19 mouse cellular contexts compared by ENCODE assay signal in the genomic region with DNA sequence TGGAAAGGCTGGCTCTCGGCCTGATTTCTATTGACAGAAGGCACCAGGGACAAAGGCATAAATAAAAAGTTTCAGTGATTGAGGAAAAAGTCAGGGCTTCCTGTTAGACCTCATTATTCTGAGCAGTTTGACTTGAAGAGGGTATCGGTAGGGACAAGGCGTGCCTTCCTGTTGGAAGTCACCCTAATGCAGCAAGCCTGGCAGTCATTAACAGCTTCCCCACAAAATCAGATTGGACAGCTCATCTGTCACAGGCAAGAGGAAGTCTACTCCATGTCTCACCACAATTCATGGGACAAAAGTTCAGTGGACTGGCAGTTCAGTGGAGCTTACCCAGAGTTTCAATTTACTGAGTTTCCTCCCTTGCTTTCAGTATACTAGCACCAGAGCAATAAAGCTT.
DNase-seq lines count a peak whose midpoint lies in the region; ATAC-seq lines count a peak whose summit lies in the region.
"Had no signal": no experiment of that assay in that cellular context is flagged by ENCODE, and none has a peak within 500 bp of the region (broad histone marks: within the 10 kb centered on the region; RNA-seq: fewer than 3 reads in every experiment).

No protein-coding gene starts in this region.

- no peak overlapping the region for H3K27ac ChIP-seq in hindbrain, embryonic 14.5 days
- H3K27ac ChIP-seq in hindbrain, embryonic 10.5 days = no peak overlapping the region
- H3K27ac ChIP-seq in midbrain, embryonic 11.5 days (ENCODE audit: low read depth, low read length) = no peak overlapping the region
- H3K27ac ChIP-seq in midbrain, embryonic 10.5 days (replicated peaks) = no peak overlapping the region
- no peak overlapping the region for H3K27ac ChIP-seq in limb, embryonic 11.5 days (replicated peaks; ENCODE audit: low read depth, low read length)
- H3K27ac ChIP-seq: embryonic facial prominence, embryonic 12.5 days; heart, embryonic 13.5 days; hindbrain, embryonic 15.5 days; liver, embryonic 14.5 days; midbrain, embryonic 12.5 days had no signal

- no peaks in the 10 kb centered on the region for H3K36me3 ChIP-seq in hindbrain, embryonic 14.5 days (replicated peaks; ENCODE audit: control insufficient read depth, insufficient read depth)
- H3K36me3 ChIP-seq in hindbrain, embryonic 10.5 days = no peaks in the 10 kb centered on the region
- H3K36me3 ChIP-seq in midbrain, embryonic 11.5 days (ENCODE audit: control insufficient read depth, insufficient read depth, low read length) = no peaks in the 10 kb centered on the region
- H3K36me3 ChIP-seq in midbrain, embryonic 10.5 days = no peaks in the 10 kb centered on the region
- no peaks in the 10 kb centered on the region for H3K36me3 ChIP-seq in limb, embryonic 11.5 days (ENCODE audit: control insufficient read depth, insufficient read depth, low read length)
- H3K36me3 ChIP-seq: embryonic facial prominence, embryonic 12.5 days; heart, embryonic 13.5 days; hindbrain, embryonic 15.5 days; midbrain, embryonic 12.5 days had no signal

- H3K27me3 ChIP-seq in hindbrain, embryonic 14.5 days (ENCODE audit: control insufficient read depth, insufficient read depth, low read length) = no peaks in the 10 kb centered on the region
- no peaks in the 10 kb centered on the region for H3K27me3 ChIP-seq in hindbrain, embryonic 10.5 days (ENCODE audit: insufficient read depth, poor library complexity, severe bottlenecking)
- H3K27me3 ChIP-seq in midbrain, embryonic 11.5 days (ENCODE audit: control insufficient read depth, insufficient read depth, low read length) = no peaks in the 10 kb centered on the region
- H3K27me3 ChIP-seq in midbrain, embryonic 10.5 days (ENCODE audit: low read depth, poor library complexity, severe bottlenecking) = no peaks in the 10 kb centered on the region
- no peaks in the 10 kb centered on the region for H3K27me3 ChIP-seq in limb, embryonic 11.5 days (ENCODE audit: control insufficient read depth, insufficient read depth, low read length)
- H3K27me3 ChIP-seq: embryonic facial prominence, embryonic 12.5 days; heart, embryonic 13.5 days; hindbrain, embryonic 15.5 days; midbrain, embryonic 12.5 days had no signal

- H3K4me3 ChIP-seq in hindbrain, embryonic 14.5 days (replicated peaks; ENCODE audit: low read length) = no peak overlapping the region
- H3K4me3 ChIP-seq in hindbrain, embryonic 10.5 days = no peak overlapping the region
- no peak overlapping the region for H3K4me3 ChIP-seq in midbrain, embryonic 11.5 days (ENCODE audit: low read depth, low read length)
- H3K4me3 ChIP-seq in midbrain, embryonic 10.5 days = no peak overlapping the region
- no peak overlapping the region for H3K4me3 ChIP-seq in limb, embryonic 11.5 days (ENCODE audit: low read depth, low read length)
- H3K4me3 ChIP-seq: embryonic facial prominence, embryonic 12.5 days; heart, embryonic 13.5 days; hindbrain, embryonic 15.5 days; midbrain, embryonic 12.5 days had no signal

- H3K4me1 ChIP-seq in hindbrain, embryonic 14.5 days (replicated peaks; ENCODE audit: control insufficient read depth, insufficient read depth, low read length) = no peaks in the 10 kb centered on the region
- no peaks in the 10 kb centered on the region for H3K4me1 ChIP-seq in hindbrain, embryonic 10.5 days (replicated peaks)
- H3K4me1 ChIP-seq in midbrain, embryonic 11.5 days (ENCODE audit: control insufficient read depth, insufficient read depth, low read length) = no peaks in the 10 kb centered on the region
- no peaks in the 10 kb centered on the region; the same call in 1 of the 2 replicates for H3K4me1 ChIP-seq in midbrain, embryonic 10.5 days
- H3K4me1 ChIP-seq in limb, embryonic 11.5 days (ENCODE audit: control insufficient read depth, insufficient read depth, low read length) = no peaks in the 10 kb centered on the region
- H3K4me1 ChIP-seq: embryonic facial prominence, embryonic 12.5 days; heart, embryonic 13.5 days; hindbrain, embryonic 15.5 days; midbrain, embryonic 12.5 days had no signal

- no peak overlapping the region for H3K9ac ChIP-seq in hindbrain, embryonic 14.5 days
- no peak overlapping the region for H3K9ac ChIP-seq in midbrain, embryonic 11.5 days (ENCODE audit: low read length)
- no peak overlapping the region for H3K9ac ChIP-seq in limb, embryonic 11.5 days (ENCODE audit: low read length)
- H3K9ac ChIP-seq: embryonic facial prominence, embryonic 12.5 days; heart, embryonic 13.5 days; hindbrain, embryonic 15.5 days; liver, embryonic 14.5 days; midbrain, embryonic 12.5 days had no signal

- no peak for DNase-seq in hindbrain, embryonic 14.5 days (ENCODE audit: low spot score)
- DNase-seq in hindbrain, embryonic 10.5 days (ENCODE audit: low spot score) = no peak
- DNase-seq in midbrain, embryonic 11.5 days (ENCODE audit: low spot score, missing footprints) = no peak
- no peak for DNase-seq in midbrain, embryonic 10.5 days (ENCODE audit: low spot score)
- DNase-seq in embryo, embryonic 10.5 days (ENCODE audit: low spot score) = peak; percentile 32
- DNase-seq in limb, embryonic 11.5 days (ENCODE audit: low spot score) = peak; percentile 22
- no peak for DNase-seq in thymus, adult 18-20 months
- no peak for DNase-seq in adrenal gland, postnatal 10 days
- DNase-seq: adrenal gland, adult 8-10 months; B cell, adult 2 months; cerebellum, adult 9-11 months; gastrocnemius, postnatal 36 days; lung, postnatal 14 days; thymus, adult 2 months had no signal

- no peak overlapping the region for H3K4me2 ChIP-seq in hindbrain, embryonic 14.5 days (replicated peaks)
- H3K4me2 ChIP-seq in midbrain, embryonic 11.5 days = no peak overlapping the region
- no peak overlapping the region for H3K4me2 ChIP-seq in limb, embryonic 11.5 days (ENCODE audit: low read depth, severe bottlenecking)
- H3K4me2 ChIP-seq: embryonic facial prominence, embryonic 12.5 days; heart, embryonic 13.5 days; hindbrain, embryonic 15.5 days; midbrain, embryonic 12.5 days had no signal

- 34% methylated on average over 3 of the region's 3 CpGs for WGBS in hindbrain, embryonic 14.5 days
- 64% methylated on average over 3 of the region's 3 CpGs for WGBS in hindbrain, embryonic 10.5 days
- WGBS in midbrain, embryonic 11.5 days = 61% methylated on average over 3 of the region's 3 CpGs
- 62% methylated on average over 3 of the region's 3 CpGs for WGBS in midbrain, embryonic 10.5 days
- WGBS in limb, embryonic 11.5 days = 16% methylated on average over 3 of the region's 3 CpGs

- peak; percentile 37; the same call in 1 of the 2 replicates for ATAC-seq in hindbrain, embryonic 14.5 days (ENCODE audit: low FRiP score)
- ATAC-seq in midbrain, embryonic 11.5 days (ENCODE audit: low FRiP score) = 0 out of 2 replicates have a peak, but pooled peaks have one; percentile 11
- no peak for ATAC-seq in limb, embryonic 11.5 days (ENCODE audit: insufficient number of reproducible peaks, low FRiP score, low TSS enrichment, low read depth)

- H3K9me3 ChIP-seq in hindbrain, embryonic 14.5 days (ENCODE audit: control insufficient read depth, low read length) = no peaks in the 10 kb centered on the region
- H3K9me3 ChIP-seq in hindbrain, embryonic 10.5 days = no peaks in the 10 kb centered on the region
- H3K9me3 ChIP-seq in midbrain, embryonic 11.5 days (ENCODE audit: control insufficient read depth, low read length) = no peaks in the 10 kb centered on the region
- no peaks in the 10 kb centered on the region for H3K9me3 ChIP-seq in midbrain, embryonic 10.5 days (replicated peaks)
- no peaks in the 10 kb centered on the region for H3K9me3 ChIP-seq in limb, embryonic 11.5 days (ENCODE audit: control insufficient read depth, low read length)
- H3K9me3 ChIP-seq: embryonic facial prominence, embryonic 12.5 days; heart, embryonic 13.5 days; hindbrain, embryonic 15.5 days; midbrain, embryonic 12.5 days had no signal

Comparison
In these comparisons a context has a peak if more than half of its experiments do, and no peak if none do; other contexts are left out.
1. DNase-seq: peak in embryo, embryonic 10.5 days (single experiment) and limb, embryonic 11.5 days (single experiment); none in hindbrain, embryonic 14.5 days (single experiment), hindbrain, embryonic 10.5 days (single experiment), midbrain, embryonic 11.5 days (single experiment), midbrain, embryonic 10.5 days (single experiment), thymus, adult 18-20 months (0 of 2) and adrenal gland, postnatal 10 days (single experiment).